Mouse (Mus musculus) lung, embryonic 14.5 days (tissue): ENCODE measurements around the gene Hhat. TPM values are rescaled to one million over a fixed set of nuclear protein-coding genes. Genes with fewer than 3 reads are reported as not detected.
A peak's percentile ranks its signal among the peaks of the same experiment; 100 is the strongest.

ENCODE experiments used
- ATAC-seq: fragments of 200-750 bp; cut with Nextera tagmentation; 2 replicates; pipeline ENCODE4 v1.8.0; 2017; ENCODE audit warnings: mild to moderate bottlenecking, moderate TSS enrichment, moderate library complexity; ENCODE audit not compliant: insufficient read depth
- DNase-seq: peaks from one replicate; pipeline ENCODE4 v3.0.0-alpha.2; 2015
- H3K27ac ChIP-seq: fragments of 300-500 bp; sonication (generic); 2 replicates; pipeline ENCODE4 v1.5.1; 2014; ENCODE audit warnings: low read depth, mild to moderate bottlenecking, moderate library complexity
- H3K27me3 ChIP-seq: fragments of 300-500 bp; sonication (generic); 2 replicates; pipeline ENCODE4 v1.6.1; 2014; ENCODE audit warnings: low read length, control low read depth; ENCODE audit not compliant: insufficient read depth
- H3K36me3 ChIP-seq: fragments of 300-500 bp; sonication (generic); 2 replicates; pipeline ENCODE4 v1.6.1; 2014; ENCODE audit warnings: control low read depth; ENCODE audit not compliant: insufficient read depth
- H3K4me1 ChIP-seq: fragments of 300-500 bp; sonication (generic); 2 replicates; pipeline ENCODE4 v1.6.1; 2014; ENCODE audit warnings: antibody characterized with exemption, control low read depth; ENCODE audit not compliant: insufficient read depth
- H3K4me2 ChIP-seq: fragments of 300-500 bp; sonication (generic); 2 replicates; pipeline ENCODE4 v1.6.1; 2014; ENCODE audit warnings: mild to moderate bottlenecking
- H3K4me3 ChIP-seq: fragments of 300-500 bp; sonication (generic); 2 replicates; pipeline ENCODE4 v1.5.1; 2014; ENCODE audit warnings: low read depth, low read length
- H3K9ac ChIP-seq: fragments of 300-500 bp; sonication (generic); 2 replicates; pipeline ENCODE4 v1.6.1; 2014
- H3K9me3 ChIP-seq: fragments of 300-500 bp; sonication (generic); 2 replicates; pipeline ENCODE4 v1.6.1; 2016; ENCODE audit warnings: low read depth, low read length, control low read depth
- CTCF ChIP-seq: IDR thresholded peaks from 2 replicates; pipeline ENCODE4 v1.5.1; 2016; ENCODE audit warnings: antibody characterized with exemption, low read depth
- WGBS: fragments of 180-500 bp; shearing (Covaris S2); extraction: QIAGEN DNeasy Blood & Tissue Kit; methylation state at CpG from one replicate; pipeline ENCODE4 v1.1.7; 2014; 5-methylcytosine and 5-hydroxymethylcytosine counted together
- polyA plus RNA-seq: library from polyadenylated mRNA; unstranded; fragments of >200 nt; fragmentation: Nextera tagmentation; extraction: Ambion mirVana; gene quantifications from 2 replicates; pipeline ENCODE4 v1.2.1, GENCODE M21; 2014

Gene Hhat
- polyA plus RNA-seq, 1 experiment from 2014 or later, result 12.8 TPM

GRCm38 (mm10) chr1:192752659-192753601 lies 18.1 kb downstream of the Hhat start:
- Histone ChIP-seq H3K4me1 (peaks cover 8% of the 10 kb centered on the region), H3K27ac (no peak overlapping the region; the same call in 1 of the 2 replicates), H3K4me2 (peak overlapping the region; percentile 10; the same call in 1 of the 2 replicates), H3K9ac (no peak overlapping the region), H3K36me3 (no peaks in the 10 kb centered on the region), H3K4me3 (no peak overlapping the region), H3K9me3 (no peaks in the 10 kb centered on the region), H3K27me3 (no peaks in the 10 kb centered on the region)
- ATAC-seq (no peak), DNase-seq (peak; percentile 38)
- TF ChIP-seq CTCF, result no peak
- WGBS, result 36% methylated on average over 8 of the region's 8 CpGs

DNA sequence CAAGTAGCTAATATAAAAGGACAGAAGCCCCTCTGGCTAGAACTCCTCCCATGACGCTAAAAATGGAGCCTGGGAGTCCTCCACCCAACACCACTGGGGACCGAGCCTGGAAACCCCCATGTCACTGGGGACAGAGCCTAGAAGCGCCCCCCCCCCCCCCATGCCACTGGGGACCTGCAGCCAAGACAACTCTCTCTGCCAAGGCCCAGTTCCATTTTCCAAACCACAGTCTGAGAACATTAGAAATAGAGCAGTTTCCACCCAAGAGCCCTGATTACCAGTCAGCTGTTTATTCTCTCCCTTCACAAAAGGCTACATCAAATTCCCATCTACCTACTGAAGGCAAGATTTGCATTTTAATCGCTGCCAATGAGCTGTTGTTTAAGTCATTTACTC lies 21.0 kb downstream of the Hhat start:
- Histone ChIP-seq H3K4me2 (no peak overlapping the region), H3K4me3 (no peak overlapping the region), H3K27me3 (no peaks in the 10 kb centered on the region), H3K27ac (no peak overlapping the region), H3K4me1 (peaks cover 8% of the 10 kb centered on the region), H3K9ac (no peak overlapping the region), H3K36me3 (no peaks in the 10 kb centered on the region), H3K9me3 (no peaks in the 10 kb centered on the region)
- DNase-seq (no peak), ATAC-seq (no peak)
- 54% methylated on average over 4 of the region's 4 CpGs for WGBS
- no peak for TF ChIP-seq CTCF

DNA sequence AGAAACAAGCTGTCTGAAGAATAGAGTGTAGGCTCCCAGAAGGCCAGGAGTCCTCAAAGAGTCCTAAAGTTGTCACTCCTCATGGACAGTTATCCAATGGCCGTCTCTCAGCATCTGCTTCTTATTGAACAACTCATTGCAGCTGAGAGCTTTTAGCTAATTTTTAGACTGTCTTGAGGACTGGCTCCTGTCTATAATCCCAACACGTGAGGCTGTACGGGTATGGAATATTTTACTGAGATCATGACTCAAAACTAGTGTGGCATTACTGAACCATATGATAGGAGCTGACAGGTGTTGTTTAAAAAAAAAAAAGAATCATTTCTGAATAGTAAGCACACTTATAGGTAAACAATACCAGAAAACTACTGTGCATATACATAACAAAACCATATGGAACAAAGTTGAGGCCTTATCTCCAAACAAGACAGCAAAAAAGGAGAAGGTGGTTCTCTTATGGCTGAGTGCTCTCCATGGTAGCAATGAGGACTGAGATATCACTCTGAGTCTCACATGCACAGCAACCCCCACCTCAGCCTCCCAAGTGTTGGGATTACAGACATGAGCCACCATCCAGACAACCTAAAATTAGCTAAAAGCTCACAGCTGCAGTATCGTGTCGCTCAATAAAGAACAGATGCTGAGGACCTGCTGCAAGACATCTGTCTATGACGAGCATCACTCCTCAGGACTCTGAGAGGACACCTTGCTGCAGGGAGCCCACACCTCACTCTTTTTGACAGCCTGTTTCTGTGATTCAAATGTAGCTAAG lies 21.6 kb downstream of the Hhat start:
- Histone ChIP-seq H3K4me2 (no peak overlapping the region), H3K9ac (no peak overlapping the region), H3K36me3 (no peaks in the 10 kb centered on the region), H3K4me3 (no peak overlapping the region), H3K27me3 (no peaks in the 10 kb centered on the region), H3K4me1 (peaks cover 8% of the 10 kb centered on the region), H3K9me3 (no peaks in the 10 kb centered on the region), H3K27ac (no peak overlapping the region)
- 75% methylated on average over 6 of the region's 6 CpGs for WGBS
- DNase-seq (no peak), ATAC-seq (no peak; the same call in 1 of the 2 replicates)
- no peak for TF ChIP-seq CTCF

- Histone ChIP-seq H3K36me3 (no peaks in the 10 kb centered on the region), H3K9me3 (no peaks in the 10 kb centered on the region), H3K4me2 (no peak overlapping the region), H3K4me1 (no peaks in the 10 kb centered on the region), H3K27ac (no peak overlapping the region), H3K27me3 (no peaks in the 10 kb centered on the region), H3K9ac (no peak overlapping the region), H3K4me3 (no peak overlapping the region)
- no peak for TF ChIP-seq CTCF
- no peak for DNase-seq
- no peak for ATAC-seq
- 69% methylated on average over 6 of the region's 6 CpGs for WGBS
These were observed 24.8 kb downstream of the Hhat start for GRCm38 (mm10) chr1:192746201-192746600.

DNA sequence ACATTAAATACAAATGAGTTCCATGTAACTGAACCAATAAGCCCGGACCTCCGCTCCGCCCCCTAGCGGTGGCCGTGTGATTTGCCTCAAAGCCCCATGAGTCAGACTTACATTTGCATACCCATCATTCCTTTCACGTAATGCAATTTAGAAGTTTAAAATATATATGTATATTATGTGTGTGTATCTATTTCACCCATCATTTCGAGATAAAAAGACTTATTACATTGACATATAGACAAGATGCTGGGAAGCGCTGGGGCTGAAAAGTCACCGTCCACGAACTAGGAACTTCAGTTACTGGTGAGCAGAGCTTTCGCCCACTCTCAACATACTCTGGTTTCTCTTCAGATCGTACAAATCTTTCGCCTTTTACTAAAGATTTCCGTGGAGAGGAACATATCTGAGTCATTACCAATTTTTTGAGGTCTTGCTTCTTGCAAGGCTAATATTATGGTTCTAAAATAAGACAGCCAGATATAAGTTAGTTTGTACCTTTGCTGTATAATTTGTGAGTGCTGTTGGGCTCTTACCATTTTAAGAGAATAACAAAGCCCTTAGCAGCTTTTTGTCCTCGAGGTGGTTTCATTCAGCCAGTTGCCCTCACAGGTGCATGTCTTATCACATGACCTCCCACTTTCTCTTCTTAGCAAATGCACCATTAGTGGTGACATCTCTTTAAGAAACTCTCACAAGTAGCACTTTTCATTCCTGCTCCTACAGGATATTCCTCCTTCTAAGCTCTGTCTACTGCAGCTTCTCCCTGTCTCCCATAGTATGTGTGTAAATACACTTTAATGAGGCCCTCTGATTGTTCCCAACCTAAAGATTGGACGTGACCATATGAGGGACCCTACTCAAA lies 25.6 kb downstream of the Hhat start:
- no peaks in the 10 kb centered on the region for H3K9me3 ChIP-seq
- no peaks in the 10 kb centered on the region for H3K36me3 ChIP-seq
- no peaks in the 10 kb centered on the region for H3K4me1 ChIP-seq
- no peak overlapping the region for H3K4me3 ChIP-seq
- H3K27ac ChIP-seq, result no peak overlapping the region
- WGBS, result 11% methylated on average over 16 of the region's 16 CpGs
- DNase-seq (peak; percentile 65), ATAC-seq (0 out of 2 replicates have a peak, but pooled peaks have one; percentile 23)
- TF ChIP-seq CTCF, result peak; percentile 71
- H3K4me2 ChIP-seq, result no peak overlapping the region
- H3K27me3 ChIP-seq, result no peaks in the 10 kb centered on the region
- H3K9ac ChIP-seq, result no peak overlapping the region

GRCm38 (mm10) chr1:192744880-192745239 lies 26.2 kb downstream of the Hhat start:
- H3K4me2 ChIP-seq, result no peak overlapping the region
- no peaks in the 10 kb centered on the region for H3K27me3 ChIP-seq
- no peaks in the 10 kb centered on the region for H3K9me3 ChIP-seq
- no peak for TF ChIP-seq CTCF
- no peaks in the 10 kb centered on the region for H3K36me3 ChIP-seq
- H3K4me3 ChIP-seq, result no peak overlapping the region
- H3K9ac ChIP-seq, result no peak overlapping the region
- no peak overlapping the region for H3K27ac ChIP-seq
- DNase-seq (no peak), ATAC-seq (no peak)
- 68% methylated on average over 3 of the region's 3 CpGs for WGBS
- no peaks in the 10 kb centered on the region for H3K4me1 ChIP-seq
